Mouse (Mus musculus) left cerebral cortex, adult 8-10 months (tissue): ENCODE measurements at regions not wholly inside any gene's neighbourhood (a gene's known extent, or its start where the extent isn't known, plus 50 kb on each side); places are given as distances from the start of the nearest gene placed in this dataset.
A peak's percentile ranks its signal among the peaks of the same experiment; 100 is the strongest.

ENCODE experiments used
- DNase-seq, 2 experiments: peaks; one replicate each; pipeline ENCODE4 v3.0.0; 2022; ENCODE audit warnings: low spot score in 2 of 2

DNA sequence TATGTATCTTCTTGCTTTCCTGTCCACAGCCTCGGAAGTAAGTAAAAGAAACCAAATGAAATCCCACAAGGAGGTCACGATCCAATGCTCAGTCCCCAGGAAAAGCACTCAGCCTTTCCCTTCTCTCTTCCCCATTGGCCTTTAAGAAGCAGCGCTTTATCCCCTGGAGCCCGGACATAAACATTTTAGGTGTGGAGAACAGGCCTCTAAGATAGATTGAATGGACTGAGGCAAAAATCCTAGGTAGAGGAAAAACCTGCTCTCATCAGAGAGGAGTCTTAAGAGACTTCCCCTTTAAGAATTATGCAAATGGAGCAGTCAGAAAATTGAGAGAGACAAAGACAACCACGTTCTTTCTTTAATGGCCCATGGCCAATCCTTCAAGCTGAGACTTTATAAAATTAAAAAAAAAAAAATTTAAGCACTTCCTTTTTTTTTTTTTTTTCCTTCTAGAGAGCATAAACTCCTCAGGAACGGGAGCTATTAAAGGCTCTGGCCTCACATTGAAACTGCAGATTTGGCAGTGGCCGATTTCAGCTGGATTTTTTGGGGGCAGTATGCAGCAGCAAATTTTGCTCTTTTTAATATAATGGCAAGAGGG lies 1020.5 kb downstream of the 9330182O14Rik start:
- DNase-seq = no peak

DNA sequence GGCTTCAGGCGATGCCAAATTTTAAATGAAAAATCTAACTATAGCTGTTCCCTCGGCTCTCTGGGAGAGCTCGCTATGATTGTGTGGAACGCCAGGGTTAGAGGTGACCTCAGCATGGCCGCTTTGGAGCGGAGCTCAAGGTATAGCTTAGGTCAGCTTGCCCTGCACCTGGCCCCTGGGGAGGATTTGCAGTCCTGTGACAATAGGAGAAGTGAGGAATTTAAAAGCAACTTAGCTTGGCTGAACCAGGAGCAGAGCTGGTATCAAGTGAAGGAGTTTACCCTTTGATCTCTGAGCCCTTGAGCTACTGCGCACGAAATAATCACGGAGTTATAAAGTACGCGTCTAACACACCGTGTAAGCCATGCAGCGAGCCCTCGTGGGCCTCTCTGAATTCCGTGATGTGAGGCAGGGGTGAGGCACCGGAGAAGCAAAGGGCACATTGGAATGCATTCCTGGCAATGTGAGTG lies 1021.0 kb downstream of the 9330182O14Rik start:
- peak in 1 of 2 experiments; percentile 10 for DNase-seq

DNA sequence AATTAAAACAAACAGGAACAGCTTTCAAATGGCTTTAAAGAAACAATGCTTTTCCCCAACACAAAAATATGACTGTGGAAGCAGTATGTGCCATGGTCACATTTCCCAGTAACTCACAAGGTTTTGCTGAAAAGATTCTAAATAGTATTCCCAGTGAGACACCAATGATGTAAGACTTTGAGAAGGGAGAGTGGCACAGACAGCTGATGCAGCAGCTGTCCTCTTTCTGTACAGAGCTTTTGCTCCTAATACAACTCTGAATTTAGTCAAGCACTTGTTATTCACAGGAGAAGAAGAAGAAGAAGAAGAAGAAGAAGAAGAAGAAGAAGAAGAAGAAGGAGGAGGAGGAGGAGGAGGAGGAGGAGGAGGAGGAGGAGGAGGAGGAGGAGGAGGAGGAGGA lies 1023.6 kb downstream of the 9330182O14Rik start:
- DNase-seq = no peak

DNA sequence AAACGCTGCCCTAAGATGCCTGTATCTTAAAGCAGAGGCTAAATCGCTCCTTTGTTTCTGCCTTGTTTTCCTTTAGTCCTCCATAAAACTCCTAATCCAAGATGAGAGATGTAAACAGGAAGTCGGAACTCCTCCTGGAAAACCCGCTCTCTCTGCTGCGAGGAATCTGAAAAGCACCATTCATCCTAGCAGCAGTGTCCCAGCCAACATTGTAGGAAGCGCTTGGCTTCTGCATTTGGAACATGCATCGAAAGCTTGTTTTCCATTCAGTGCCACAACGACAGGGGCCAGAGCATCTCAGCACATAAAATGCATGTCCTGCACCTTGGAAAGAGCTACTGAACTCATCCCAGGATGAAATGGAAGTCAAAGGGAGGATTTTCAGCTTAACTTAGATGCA lies 1028.1 kb downstream of the 9330182O14Rik start:
- peak in 1 of 2 experiments; percentile 8 for DNase-seq

DNA sequence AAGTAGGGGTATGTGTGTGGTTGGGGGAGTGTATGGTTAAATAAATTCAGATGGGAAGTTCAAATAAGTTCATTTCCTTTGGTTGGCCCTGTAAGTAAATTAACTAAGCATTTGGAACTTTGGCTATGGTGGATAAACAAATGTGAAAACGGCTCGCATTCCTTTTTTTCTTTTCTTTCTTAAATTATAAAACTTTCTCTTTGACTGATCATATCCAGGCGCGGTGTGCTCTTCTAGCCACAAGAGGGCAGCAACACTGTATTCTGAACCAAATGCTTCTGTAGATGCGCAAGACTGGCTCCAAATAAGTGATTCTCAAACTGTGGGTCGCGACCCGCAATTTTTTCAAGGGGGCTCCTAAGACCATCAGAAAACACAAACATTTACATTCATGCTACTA lies 1028.6 kb downstream of the 9330182O14Rik start:
- DNase-seq = peak in 1 of 2 experiments; percentile 15

DNA sequence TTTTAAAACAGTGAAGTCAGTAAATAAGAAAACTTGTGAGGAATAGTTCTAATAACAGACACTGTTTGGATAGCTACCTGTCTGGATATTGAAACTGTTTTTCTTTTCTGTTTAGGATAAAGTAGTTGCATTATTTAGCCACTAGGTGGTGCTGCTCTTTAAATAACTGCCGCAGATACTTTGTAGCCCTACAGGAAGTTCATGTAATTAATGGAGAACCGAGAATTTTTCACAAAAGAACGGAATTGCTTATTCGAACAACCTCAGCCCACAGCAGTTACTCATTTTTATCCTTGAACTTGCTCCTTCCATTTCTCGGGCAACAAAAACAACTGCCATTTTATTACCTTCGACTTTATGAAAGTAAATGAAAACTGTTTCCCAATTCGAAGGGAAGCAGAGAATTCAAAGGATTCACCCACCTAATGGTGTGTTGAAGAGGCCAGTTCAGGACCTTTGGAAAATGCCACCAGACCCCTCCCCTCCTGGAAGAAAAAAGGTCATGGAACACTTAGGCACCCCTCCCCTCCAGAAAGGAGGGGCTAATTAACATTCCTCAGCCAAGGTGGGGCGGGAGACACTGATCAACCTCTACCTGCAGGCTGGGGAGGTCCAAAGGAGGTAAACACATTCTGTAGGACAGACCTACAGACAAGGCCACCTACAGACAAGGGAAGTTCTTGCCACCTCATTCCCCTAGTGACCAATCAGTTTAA lies 1029.6 kb downstream of the 9330182O14Rik start:
- DNase-seq = no peak

DNA sequence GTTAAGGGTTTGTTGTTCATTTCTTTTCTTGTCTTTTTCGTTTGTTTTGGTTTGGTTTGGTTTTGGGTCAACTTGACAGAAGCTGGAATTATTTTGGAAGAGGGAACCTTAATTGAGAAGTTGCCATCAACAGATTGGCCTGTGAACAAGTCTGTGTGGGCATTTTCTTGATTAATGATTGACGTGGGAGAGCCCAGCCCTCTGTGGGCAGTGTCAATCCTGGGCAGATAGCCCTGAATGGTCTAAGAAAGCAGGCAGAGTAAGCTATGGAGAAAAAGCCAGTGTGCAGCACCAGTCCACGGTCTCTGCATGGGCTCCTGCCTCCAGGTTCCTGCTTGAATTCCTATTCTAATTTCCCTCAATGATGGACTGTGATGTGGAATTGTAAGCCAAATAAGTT lies 1031.4 kb downstream of the 9330182O14Rik start:
- DNase-seq = no peak

DNA sequence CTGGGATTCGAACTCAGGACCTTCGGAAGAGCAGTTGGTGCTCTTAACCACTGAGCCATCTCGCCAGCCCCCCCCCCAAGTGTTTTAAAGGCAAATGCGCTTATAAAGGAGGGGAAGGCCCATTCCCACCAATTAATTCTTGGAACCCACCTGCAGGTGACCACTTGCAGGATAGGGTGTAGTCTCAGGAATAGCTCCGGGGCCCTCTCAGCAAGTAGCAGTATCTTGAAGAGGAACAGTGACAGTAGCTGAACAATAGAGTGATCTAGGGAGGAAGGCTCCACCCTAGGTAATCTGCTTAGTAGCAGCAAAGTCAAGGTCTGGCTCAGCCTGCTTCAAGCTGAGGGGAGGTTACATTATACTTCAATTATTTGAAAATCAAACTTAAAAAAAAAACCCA lies 1056.6 kb downstream of the 9330182O14Rik start:
- DNase-seq = no peak

DNA sequence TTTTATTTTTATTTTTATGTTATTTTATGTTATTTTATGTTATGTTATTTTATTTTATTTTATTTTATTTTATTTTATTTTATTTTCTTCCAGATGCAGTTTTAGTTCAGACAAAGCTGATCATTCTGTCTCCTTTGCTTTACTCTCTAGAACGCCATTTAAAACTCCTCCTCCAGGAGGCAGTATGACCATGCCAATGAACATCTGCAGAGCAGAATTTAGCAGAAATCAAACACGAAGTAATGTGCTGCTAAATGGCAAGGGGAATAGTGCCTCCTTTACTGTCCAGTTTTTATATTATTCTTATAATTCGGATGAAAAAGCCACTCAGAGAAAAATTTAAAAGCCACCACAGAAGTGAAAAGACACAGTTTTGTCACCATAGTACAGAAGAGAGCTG lies 1059.1 kb downstream of the 9330182O14Rik start:
- peak; percentile 22 to 26 for DNase-seq

DNA sequence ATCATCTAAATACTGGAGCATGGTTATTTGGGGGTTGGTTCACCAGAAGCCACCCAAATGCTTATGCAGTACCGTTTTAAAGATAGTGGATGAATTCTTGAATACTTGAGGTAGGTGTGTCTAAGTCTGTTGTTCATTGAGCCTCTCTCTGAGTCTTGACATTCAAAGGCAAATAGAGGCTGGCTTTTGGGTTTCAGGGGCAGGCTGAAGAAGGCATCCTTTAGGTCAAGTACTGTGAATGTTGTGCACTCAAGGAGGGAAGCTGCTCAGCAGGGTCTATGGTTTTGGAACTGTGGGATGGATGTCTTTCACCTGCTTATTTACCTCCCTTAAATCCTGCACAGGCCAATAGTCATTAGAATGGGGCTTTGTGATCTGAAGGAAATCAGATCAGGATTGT lies 1089.6 kb downstream of the 9330182O14Rik start:
- no peak for DNase-seq

DNA sequence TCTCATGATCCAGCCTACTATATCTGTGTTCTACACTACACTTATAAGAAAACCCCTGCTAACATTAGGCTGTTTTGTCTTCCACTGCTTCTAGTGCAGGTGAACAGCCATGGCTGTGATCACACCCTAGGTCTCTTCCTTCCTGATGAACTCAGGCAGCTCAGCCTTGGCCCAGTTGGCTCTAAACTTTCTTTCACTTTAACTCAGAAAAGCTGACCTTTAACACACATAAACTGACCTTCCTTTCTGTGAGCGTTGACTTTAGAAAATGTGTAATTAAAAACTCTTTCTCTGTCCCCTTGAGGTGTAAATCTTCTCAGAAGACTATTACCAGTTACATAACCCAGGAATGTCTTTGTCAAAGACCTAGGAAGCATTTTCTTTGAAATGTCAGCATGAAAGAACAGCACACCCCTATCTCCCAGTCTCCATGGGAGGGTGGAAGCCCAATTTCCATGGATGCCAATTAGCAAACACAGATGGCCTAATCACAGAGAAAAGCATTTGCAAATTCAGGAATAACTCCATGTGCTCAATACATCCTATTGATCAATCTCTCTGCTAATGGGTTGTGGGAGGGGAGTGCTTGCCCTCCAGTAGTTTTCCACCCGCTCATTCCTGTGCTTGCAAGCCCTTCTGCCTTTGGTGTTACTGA lies 1098.4 kb downstream of the 9330182O14Rik start:
- DNase-seq = no peak
